Mouse (Mus musculus) megakaryocyte, embryonic 14.5 days (primary cell): Measurements from ENCODE around the gene Pik3cd. TPM values are rescaled to one million over a fixed set of nuclear protein-coding genes. Genes with fewer than 3 reads are reported as not detected.
A peak's percentile ranks its signal among the peaks of the same experiment; 100 is the strongest.
"Not testable (repeated sequence)": the region's sequence is repeated elsewhere in the genome, so short reads cannot be mapped to it uniquely, and the experiment has no call there.

ENCODE experiments used
- H3K27me3 ChIP-seq: replicated peaks from 2 replicates; pipeline ENCODE3; 2012; ENCODE audit warnings: inconsistent platforms
- H3K36me3 ChIP-seq: replicated peaks from 2 replicates; pipeline ENCODE3; 2012; ENCODE audit warnings: low read length, inconsistent platforms, mixed read lengths
- H3K4me1 ChIP-seq: 2 replicates; pipeline ENCODE4 v1.6.1; 2012; ENCODE audit warnings: inconsistent platforms
- H3K4me3 ChIP-seq: replicated peaks from 2 replicates; pipeline ENCODE3; 2012; ENCODE audit warnings: moderate library complexity, mild to moderate bottlenecking, inconsistent platforms
- H3K9me3 ChIP-seq: 2 replicates; pipeline ENCODE4 v1.6.1; 2012; ENCODE audit warnings: inconsistent platforms
- FLI1 ChIP-seq: IDR thresholded peaks from 2 replicates; pipeline ENCODE4 v1.6.1; 2012; ENCODE audit warnings: low read length, inconsistent platforms, mixed read lengths
- GATA1 ChIP-seq: IDR thresholded peaks from 3 replicates; pipeline ENCODE4 v1.6.1; 2012; ENCODE audit warnings: mixed read lengths, low read length, inconsistent platforms, borderline replicate concordance
- polyA plus RNA-seq: library from polyadenylated mRNA; stranded (reverse); fragments of >175 nt; gene quantifications from 2 replicates; pipeline ENCODE4 v1.2.3, GENCODE M21; 2012; ENCODE audit warnings: low replicate concordance; ENCODE audit not compliant: insufficient read depth

The Pik3cd gene
- polyA plus RNA-seq: 40.4 and 46.2 TPM in 2 replicates

GRCm38 (mm10) chr4:149702210-149702979 is at the start of gene Pik3cd:
Pik3cd (minus strand) TSS chr4:149702571.
- Histone ChIP-seq H3K36me3 (no peaks in the 10 kb centered on the region), H3K4me1 (peaks cover 78% of the 10 kb centered on the region), H3K9me3 (no peaks in the 10 kb centered on the region), H3K27me3 (no peaks in the 10 kb centered on the region), H3K4me3 (peak within 1 kb of the TSS; percentile 86)
- no peak for TF ChIP-seq GATA1
- no peak for TF ChIP-seq FLI1

GRCm38 (mm10) chr4:149750671-149751070 is 48.3 kb upstream of the Pik3cd start:
- TF ChIP-seq FLI1 (no peak), GATA1 (no peak)
- Histone ChIP-seq H3K27me3 (no peaks in the 10 kb centered on the region), H3K4me1 (peaks cover 27% of the 10 kb centered on the region), H3K9me3 (no peaks in the 10 kb centered on the region), H3K4me3 (no peak overlapping the region), H3K36me3 (peaks cover 68% of the 10 kb centered on the region)

- H3K27me3 ChIP-seq, H3K9me3 ChIP-seq, H3K4me3 ChIP-seq: not testable (repeated sequence)
- Histone ChIP-seq H3K36me3 (peaks cover 72% of the 10 kb centered on the region), H3K4me1 (peaks cover 27% of the 10 kb centered on the region)
Observed at GRCm38 (mm10) chr4:149749663-149750015, 47.3 kb upstream of the Pik3cd start.

- H3K9me3 ChIP-seq: no peaks in the 10 kb centered on the region
- H3K27me3 ChIP-seq: no peaks in the 10 kb centered on the region
- no peak overlapping the region for H3K4me3 ChIP-seq
- peaks cover 27% of the 10 kb centered on the region for H3K4me1 ChIP-seq
- peaks cover 72% of the 10 kb centered on the region for H3K36me3 ChIP-seq
- TF ChIP-seq GATA1: no peak
- TF ChIP-seq FLI1: no peak
Observed at GRCm38 (mm10) chr4:149749003-149749662, 46.8 kb upstream of the Pik3cd start.

GRCm38 (mm10) chr4:149744119-149744518 is 41.7 kb upstream of the Pik3cd start:
- no peaks in the 10 kb centered on the region for H3K27me3 ChIP-seq
- TF ChIP-seq GATA1 (no peak), FLI1 (no peak)
- peaks cover 10% of the 10 kb centered on the region for H3K4me1 ChIP-seq
- H3K4me3 ChIP-seq: no peak overlapping the region
- peaks cover 56% of the 10 kb centered on the region for H3K36me3 ChIP-seq
- no peaks in the 10 kb centered on the region for H3K9me3 ChIP-seq

- no peak for TF ChIP-seq FLI1
- TF ChIP-seq GATA1: no peak
- peaks cover 49% of the 10 kb centered on the region for H3K36me3 ChIP-seq
Observed at GRCm38 (mm10) chr4:149742011-149742530, 39.7 kb upstream of the Pik3cd start.

GRCm38 (mm10) chr4:149740301-149740700 is 37.9 kb upstream of the Pik3cd start:
- H3K4me3 ChIP-seq: no peak overlapping the region
- H3K27me3 ChIP-seq: no peaks in the 10 kb centered on the region
- H3K9me3 ChIP-seq: no peaks in the 10 kb centered on the region
- H3K4me1 ChIP-seq: peaks cover 41% of the 10 kb centered on the region
- H3K36me3 ChIP-seq: peaks cover 46% of the 10 kb centered on the region
- TF ChIP-seq GATA1: no peak
- TF ChIP-seq FLI1: no peak

More at GRCm38 (mm10) chr4:149742011-149742530, 39.7 kb upstream of the Pik3cd start:
- Histone ChIP-seq H3K4me3 (no peak overlapping the region), H3K27me3 (no peaks in the 10 kb centered on the region), H3K9me3 (no peaks in the 10 kb centered on the region), H3K4me1 (peaks cover 23% of the 10 kb centered on the region)

GRCm38 (mm10) chr4:149739478-149739877 is 37.1 kb upstream of the Pik3cd start:
- Histone ChIP-seq H3K4me1 (peaks cover 49% of the 10 kb centered on the region), H3K36me3 (peaks cover 39% of the 10 kb centered on the region), H3K27me3 (no peaks in the 10 kb centered on the region), H3K4me3 (no peak overlapping the region), H3K9me3 (no peaks in the 10 kb centered on the region)
- TF ChIP-seq GATA1: no peak
- TF ChIP-seq FLI1: no peak

- Histone ChIP-seq H3K4me1 (peaks cover 68% of the 10 kb centered on the region), H3K36me3 (peaks cover 26% of the 10 kb centered on the region), H3K27me3 (no peaks in the 10 kb centered on the region), H3K9me3 (no peaks in the 10 kb centered on the region), H3K4me3 (peak within 1 kb of the TSS; percentile 93)
- no peak for TF ChIP-seq GATA1
- TF ChIP-seq FLI1: no peak
Observed at GRCm38 (mm10) chr4:149737383-149738324, 35.3 kb upstream of the Pik3cd start, which contains the start of gene Tmem201. Tmem201 (minus strand) TSS chr4:149738044.
